Mouse (Mus musculus): ENCODE measurements around the gene Arfgef2. TPM values are rescaled to one million over a fixed set of nuclear protein-coding genes. Genes with fewer than 3 reads are reported as not detected.
A peak's percentile ranks its signal among the peaks of the same experiment; 100 is the strongest.

The Arfgef2 gene
- total and polyA plus RNA-seq, 2 experiments from 2014 or later: 3.4 to 27.8 TPM

GRCm38 (mm10) chr2:166885619-166886018 lies 80.2 kb downstream of the Arfgef2 start:
- no peaks in the 10 kb centered on the region for H3K9me3 ChIP-seq (ENCODE audit: low read length)
- TF ChIP-seq CTCF (IDR thresholded peaks at IDR 0.05): no peak
- H3K36me3 ChIP-seq (ENCODE audit: insufficient read depth, low read length): peaks cover 32% of the 10 kb centered on the region
- H3K4me1 ChIP-seq (ENCODE audit: insufficient read depth, low read length): no peaks in the 10 kb centered on the region
- no peak overlapping the region for H3K27ac ChIP-seq (ENCODE audit: low read depth, low read length)
- no peak overlapping the region for H3K4me2 ChIP-seq (ENCODE audit: low read depth, low read length, poor library complexity, severe bottlenecking)
- H3K4me3 ChIP-seq (ENCODE audit: low read depth, low read length): no peak overlapping the region
- DNase-seq (ENCODE audit: low spot score) (no peak), ATAC-seq (ENCODE audit: low FRiP score) (no peak)
- no peaks in the 10 kb centered on the region for H3K27me3 ChIP-seq (ENCODE audit: insufficient read depth, low read length)
- no peak overlapping the region for H3K9ac ChIP-seq (replicated peaks; ENCODE audit: low read length, poor library complexity, severe bottlenecking)
- WGBS: 74% methylated on average over 10 of the region's 10 CpGs

DNA sequence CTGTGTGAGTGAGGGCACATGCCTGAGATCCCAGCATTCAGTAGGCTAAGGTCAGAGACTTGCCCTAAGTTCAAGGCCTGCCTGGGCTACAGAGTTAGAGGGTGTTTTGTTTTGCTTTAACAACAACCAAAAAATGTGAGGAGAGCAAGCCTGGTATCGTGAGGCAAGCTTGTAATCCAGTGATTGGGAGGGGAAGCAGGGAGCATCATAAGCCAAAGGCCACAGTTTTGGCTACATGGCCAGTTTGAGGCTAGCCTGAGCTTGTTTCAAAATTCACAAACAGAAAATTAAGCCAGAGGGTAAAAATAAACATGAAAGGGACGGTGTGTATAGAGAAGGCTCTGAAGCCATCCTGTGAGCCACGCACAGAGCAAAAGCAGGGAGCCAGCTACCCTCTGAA lies 80.8 kb downstream of the Arfgef2 start:
- WGBS: 87% methylated on average over 3 of the region's 3 CpGs
- Histone ChIP-seq H3K36me3 (ENCODE audit: insufficient read depth, low read length) (peaks cover 29% of the 10 kb centered on the region), H3K9ac (replicated peaks; ENCODE audit: low read length, poor library complexity, severe bottlenecking) (no peak overlapping the region), H3K4me1 (ENCODE audit: insufficient read depth, low read length) (no peaks in the 10 kb centered on the region), H3K27ac (ENCODE audit: low read depth, low read length) (no peak overlapping the region), H3K4me2 (ENCODE audit: low read depth, low read length, poor library complexity, severe bottlenecking) (no peak overlapping the region), H3K27me3 (ENCODE audit: insufficient read depth, low read length) (no peaks in the 10 kb centered on the region), H3K9me3 (ENCODE audit: low read length) (no peaks in the 10 kb centered on the region), H3K4me3 (ENCODE audit: low read depth, low read length) (no peak overlapping the region)
- DNase-seq (ENCODE audit: low spot score) (no peak), ATAC-seq (ENCODE audit: low FRiP score) (no peak)
- no peak for TF ChIP-seq CTCF (IDR thresholded peaks at IDR 0.05)

DNA sequence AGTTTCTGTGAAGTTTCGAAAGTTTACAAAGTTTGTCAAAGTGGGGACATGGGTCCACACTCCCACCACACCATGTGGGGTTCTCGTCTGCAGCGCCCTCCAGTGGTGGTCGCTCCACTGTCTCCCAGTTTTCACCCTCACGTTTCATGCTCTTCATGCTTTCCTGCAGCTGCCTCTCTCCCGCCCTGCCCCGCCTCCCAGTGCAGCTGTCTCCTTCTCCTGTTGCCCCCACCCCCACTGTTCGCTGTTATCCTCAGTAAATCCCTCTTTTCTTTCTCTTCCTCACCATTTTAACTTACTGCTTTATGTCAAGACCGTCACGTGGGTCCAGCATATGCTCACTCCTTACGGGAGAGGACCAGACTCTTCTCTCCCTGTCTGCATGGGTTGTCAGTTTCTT lies 82.4 kb downstream of the Arfgef2 start:
- Histone ChIP-seq H3K9me3 (ENCODE audit: low read length) (no peaks in the 10 kb centered on the region), H3K36me3 (ENCODE audit: insufficient read depth, low read length) (peaks cover 35% of the 10 kb centered on the region), H3K9ac (replicated peaks; ENCODE audit: low read length, poor library complexity, severe bottlenecking) (no peak overlapping the region), H3K4me1 (ENCODE audit: insufficient read depth, low read length) (no peaks in the 10 kb centered on the region), H3K4me3 (ENCODE audit: low read depth, low read length) (no peak overlapping the region), H3K27me3 (ENCODE audit: insufficient read depth, low read length) (no peaks in the 10 kb centered on the region), H3K27ac (ENCODE audit: low read depth, low read length) (no peak overlapping the region), H3K4me2 (ENCODE audit: low read depth, low read length, poor library complexity, severe bottlenecking) (no peak overlapping the region)
- DNase-seq (ENCODE audit: low spot score) (no peak), ATAC-seq (ENCODE audit: low FRiP score) (no peak)
- TF ChIP-seq CTCF (IDR thresholded peaks at IDR 0.05): peak; percentile 44
- 16% methylated on average over 11 of the region's 11 CpGs for WGBS

GRCm38 (mm10) chr2:166891366-166891880 lies 86.0 kb downstream of the Arfgef2 start:
- TF ChIP-seq CTCF (IDR thresholded peaks at IDR 0.05): peak; percentile 23
- H3K9me3 ChIP-seq (ENCODE audit: low read length): no peaks in the 10 kb centered on the region
- no peaks in the 10 kb centered on the region for H3K27me3 ChIP-seq (ENCODE audit: insufficient read depth, low read length)
- H3K36me3 ChIP-seq (ENCODE audit: insufficient read depth, low read length): peaks cover 37% of the 10 kb centered on the region
- no peak overlapping the region for H3K27ac ChIP-seq (ENCODE audit: low read depth, low read length)
- H3K4me2 ChIP-seq (ENCODE audit: low read depth, low read length, poor library complexity, severe bottlenecking): no peak overlapping the region
- H3K4me1 ChIP-seq (ENCODE audit: insufficient read depth, low read length): no peaks in the 10 kb centered on the region
- WGBS: 74% methylated on average over 9 of the region's 9 CpGs
- DNase-seq (ENCODE audit: low spot score) (no peak), ATAC-seq (ENCODE audit: low FRiP score) (no peak)
- H3K9ac ChIP-seq (replicated peaks; ENCODE audit: low read length, poor library complexity, severe bottlenecking): no peak overlapping the region
- H3K4me3 ChIP-seq (ENCODE audit: low read depth, low read length): no peak overlapping the region

DNA sequence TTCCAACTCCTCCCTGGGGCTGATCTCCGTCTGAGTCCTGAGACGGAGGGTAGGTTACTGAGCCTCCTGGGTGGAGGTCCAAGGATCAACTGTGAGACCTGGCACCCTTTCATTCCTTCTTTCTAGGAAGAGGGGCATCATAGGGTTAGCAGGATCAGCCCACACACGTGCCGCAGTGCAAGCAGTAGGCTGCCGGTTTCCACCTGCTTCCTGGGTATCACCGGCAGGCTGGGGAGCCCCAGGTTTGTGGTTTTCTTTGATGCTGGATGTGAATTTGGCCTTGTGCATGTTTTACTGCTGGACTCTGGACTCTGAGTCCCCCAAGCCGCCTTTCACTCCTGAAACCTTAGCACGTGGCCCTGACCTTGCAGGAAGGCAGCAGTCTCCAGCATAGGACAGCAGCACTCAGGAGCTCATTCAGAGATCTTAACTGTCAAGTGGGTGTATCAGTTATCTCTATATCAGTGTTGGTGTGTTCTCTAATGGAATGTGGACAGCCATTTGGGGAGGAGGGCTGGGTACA lies 86.8 kb downstream of the Arfgef2 start:
- DNase-seq (ENCODE audit: low spot score) (no peak), ATAC-seq (ENCODE audit: low FRiP score) (no peak)
- no peak for TF ChIP-seq CTCF (IDR thresholded peaks at IDR 0.05)
- Histone ChIP-seq H3K4me3 (ENCODE audit: low read depth, low read length) (no peak overlapping the region), H3K4me1 (ENCODE audit: insufficient read depth, low read length) (no peaks in the 10 kb centered on the region), H3K9me3 (ENCODE audit: low read length) (no peaks in the 10 kb centered on the region), H3K4me2 (ENCODE audit: low read depth, low read length, poor library complexity, severe bottlenecking) (no peak overlapping the region), H3K27me3 (ENCODE audit: insufficient read depth, low read length) (no peaks in the 10 kb centered on the region), H3K36me3 (ENCODE audit: insufficient read depth, low read length) (peaks cover 39% of the 10 kb centered on the region), H3K9ac (replicated peaks; ENCODE audit: low read length, poor library complexity, severe bottlenecking) (no peak overlapping the region), H3K27ac (ENCODE audit: low read depth, low read length) (no peak overlapping the region)
- WGBS: 94% methylated on average over 8 of the region's 8 CpGs

DNA sequence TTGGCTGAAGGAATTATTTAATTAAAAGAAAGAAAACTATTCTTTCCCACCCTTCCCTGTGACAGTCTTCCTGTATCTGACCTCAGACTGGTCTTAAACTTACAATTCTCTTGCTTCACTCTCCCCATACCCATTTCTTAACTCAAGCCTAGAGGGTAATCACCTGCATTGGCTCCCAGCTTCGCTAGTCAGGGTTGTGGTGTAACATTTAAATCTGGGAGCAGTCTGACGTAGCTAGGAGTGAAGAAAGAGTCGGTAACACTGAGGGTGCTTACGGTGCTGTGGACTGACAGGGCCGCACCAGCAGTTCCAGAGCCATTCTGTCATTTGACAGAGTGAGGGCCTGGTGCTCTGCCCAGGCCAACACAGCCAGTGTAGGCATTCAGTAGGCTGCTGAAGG lies 87.6 kb downstream of the Arfgef2 start:
- DNase-seq (ENCODE audit: low spot score): no peak
- Histone ChIP-seq H3K9me3 (ENCODE audit: low read length) (no peaks in the 10 kb centered on the region), H3K27ac (ENCODE audit: low read depth, low read length) (no peak overlapping the region), H3K4me1 (ENCODE audit: insufficient read depth, low read length) (no peaks in the 10 kb centered on the region), H3K9ac (replicated peaks; ENCODE audit: low read length, poor library complexity, severe bottlenecking) (no peak overlapping the region), H3K27me3 (ENCODE audit: insufficient read depth, low read length) (no peaks in the 10 kb centered on the region), H3K36me3 (ENCODE audit: insufficient read depth, low read length) (peaks cover 39% of the 10 kb centered on the region), H3K4me3 (ENCODE audit: low read depth, low read length) (no peak overlapping the region), H3K4me2 (ENCODE audit: low read depth, low read length, poor library complexity, severe bottlenecking) (no peak overlapping the region)
- WGBS: 92% methylated on average over 5 of the region's 5 CpGs
- no peak for TF ChIP-seq CTCF (IDR thresholded peaks at IDR 0.05)
- no peak for ATAC-seq (ENCODE audit: low FRiP score)

Data from midbrain, postnatal 0 days (tissue).